Mouse (Mus musculus) neural tube, embryonic 15.5 days (tissue): ENCODE results near the gene Tbcd. TPM values are rescaled to one million over a fixed set of nuclear protein-coding genes. Genes with fewer than 3 reads are reported as not detected.

Source experiments
- polyA plus RNA-seq: library from polyadenylated mRNA; unstranded; fragments of >200 nt; fragmentation: Nextera tagmentation; extraction: Ambion mirVana; gene quantifications from 2 replicates; pipeline ENCODE4 v1.2.1, GENCODE M21; 2015

Tbcd gene
- polyA plus RNA-seq, 1 experiment from 2014 or later, result 56.8 TPM

Other genes starting within 250 kb of the Tbcd start
- 28.9 and 35.1 TPM in 2 replicates for gene Hexdc, start 247.5 kb upstream of the Tbcd start, polyA plus RNA-seq
- gene Ogfod3, start 247.2 kb upstream of the Tbcd start, polyA plus RNA-seq, result 26.8 and 31.7 TPM in 2 replicates
- 35.7 and 38.9 TPM in 2 replicates for gene Cybc1, start 222.6 kb upstream of the Tbcd start, polyA plus RNA-seq
- 85.9 and 99.1 TPM in 2 replicates for gene Narf, start 214.7 kb upstream of the Tbcd start, polyA plus RNA-seq
- gene Foxk2, start 192.0 kb upstream of the Tbcd start, polyA plus RNA-seq, result 11.4 and 12.8 TPM in 2 replicates
- 84.2 and 86.4 TPM in 2 replicates for gene Wdr45b, start 97.5 kb upstream of the Tbcd start, polyA plus RNA-seq
- gene Rab40b, start 63.7 kb upstream of the Tbcd start, polyA plus RNA-seq, result 15.5 and 18.4 TPM in 2 replicates
- 9.7 and 9.9 TPM in 2 replicates for gene Fn3krp, start 30.5 kb upstream of the Tbcd start, polyA plus RNA-seq
- 6.7 and 9.5 TPM in 2 replicates for gene Fn3k, start 17.0 kb upstream of the Tbcd start, polyA plus RNA-seq
- 0.40 and 0.79 TPM in 2 replicates for gene Zfp750, start 67.4 kb downstream of the Tbcd start, polyA plus RNA-seq
- 6.5 and 7.7 TPM in 2 replicates for gene B3gntl1, start 221.2 kb downstream of the Tbcd start, polyA plus RNA-seq
- gene Metrnl, start 249.6 kb downstream of the Tbcd start, polyA plus RNA-seq, result 23.4 and 24.9 TPM in 2 replicates